ENCODE assay signal across 22 mouse cellular contexts in the genomic region with DNA sequence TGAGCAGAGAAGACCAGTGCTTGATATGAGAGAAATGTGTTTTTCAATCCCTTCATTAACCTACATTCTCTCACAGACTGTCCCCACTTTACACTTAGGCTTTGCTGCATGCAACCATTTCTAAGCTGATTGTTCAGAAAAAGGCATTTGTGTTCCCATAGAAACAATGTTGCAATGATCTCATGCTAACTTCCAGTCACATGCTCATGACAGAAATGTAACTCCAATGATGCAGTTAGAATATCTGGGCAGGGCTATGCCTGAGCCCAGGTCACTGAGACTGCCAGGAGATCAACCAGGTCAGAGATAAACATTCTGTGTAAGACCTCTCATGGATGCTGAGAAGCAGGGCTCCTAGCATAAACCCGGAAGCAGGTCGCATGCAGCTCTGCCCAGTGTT.
A peak's percentile ranks its signal among the peaks of the same experiment; 100 is the strongest.
DNase-seq lines count a peak whose midpoint lies in the region; ATAC-seq and TF ChIP-seq lines count a peak whose summit lies in the region.
"Had no signal": no experiment of that assay in that cellular context is flagged by ENCODE, and none has a peak within 500 bp of the region (broad histone marks: within the 10 kb centered on the region; RNA-seq: fewer than 3 reads in every experiment).

No protein-coding gene starts in this region.

- H3K4me2 ChIP-seq in forebrain, postnatal 0 days (ENCODE audit: low read depth): no peak overlapping the region
- H3K4me2 ChIP-seq in hindbrain, postnatal 0 days (ENCODE audit: low read depth, low read length): no peak overlapping the region
- H3K4me2 ChIP-seq in hindbrain, embryonic 16.5 days (ENCODE audit: low read length): no peak overlapping the region
- H3K4me2 ChIP-seq: embryonic facial prominence, embryonic 13.5 days; embryonic facial prominence, embryonic 15.5 days had no signal

- peak; percentile 64 for ATAC-seq in forebrain, postnatal 0 days
- ATAC-seq in hindbrain, postnatal 0 days: peak; percentile 35; the same call in 1 of the 2 replicates
- no peak for ATAC-seq in hindbrain, embryonic 16.5 days
- ATAC-seq: forebrain, embryonic 14.5 days had no signal

- H3K36me3 ChIP-seq in forebrain, postnatal 0 days (ENCODE audit: insufficient read depth): no peaks in the 10 kb centered on the region
- no peaks in the 10 kb centered on the region for H3K36me3 ChIP-seq in forebrain, embryonic 10.5 days (replicated peaks)
- H3K36me3 ChIP-seq in hindbrain, postnatal 0 days (ENCODE audit: insufficient read depth, low read length): no peaks in the 10 kb centered on the region
- H3K36me3 ChIP-seq in hindbrain, embryonic 16.5 days (ENCODE audit: control insufficient read depth, insufficient read depth, low read length): no peaks in the 10 kb centered on the region
- H3K36me3 ChIP-seq: embryonic facial prominence, embryonic 13.5 days; embryonic facial prominence, embryonic 15.5 days had no signal

- no peaks in the 10 kb centered on the region for H3K4me1 ChIP-seq in forebrain, postnatal 0 days (ENCODE audit: insufficient read depth)
- no peaks in the 10 kb centered on the region for H3K4me1 ChIP-seq in forebrain, embryonic 10.5 days
- H3K4me1 ChIP-seq in hindbrain, postnatal 0 days (ENCODE audit: insufficient read depth, low read length): no peaks in the 10 kb centered on the region
- no peaks in the 10 kb centered on the region for H3K4me1 ChIP-seq in hindbrain, embryonic 16.5 days (ENCODE audit: control insufficient read depth, insufficient read depth, low read depth, low read length)
- H3K4me1 ChIP-seq: embryonic facial prominence, embryonic 13.5 days; embryonic facial prominence, embryonic 15.5 days had no signal

- H3K27me3 ChIP-seq in forebrain, postnatal 0 days (ENCODE audit: insufficient read depth, low read length): no peaks in the 10 kb centered on the region
- no peaks in the 10 kb centered on the region for H3K27me3 ChIP-seq in forebrain, embryonic 10.5 days (ENCODE audit: poor library complexity, severe bottlenecking)
- no peaks in the 10 kb centered on the region for H3K27me3 ChIP-seq in hindbrain, postnatal 0 days (ENCODE audit: insufficient read depth, low read length)
- no peaks in the 10 kb centered on the region for H3K27me3 ChIP-seq in hindbrain, embryonic 16.5 days (replicated peaks; ENCODE audit: control insufficient read depth, insufficient read depth, low read length)
- H3K27me3 ChIP-seq: embryonic facial prominence, embryonic 13.5 days; embryonic facial prominence, embryonic 15.5 days had no signal

- peak; percentile 10 for DNase-seq in forebrain, postnatal 0 days
- DNase-seq in forebrain, embryonic 10.5 days (ENCODE audit: extremely low spot score, low spot score): no peak
- no peak for DNase-seq in hindbrain, postnatal 0 days (ENCODE audit: low spot score)
- DNase-seq in brain, embryonic 14.5 days (ENCODE audit: low read depth): peak; percentile 17
- peak; percentile 4 for DNase-seq in retina, embryonic 14.5 days (ENCODE audit: low spot score)
- DNase-seq in thymus, postnatal 36 days: no peak
- no peak for DNase-seq in adrenal gland, adult 2 months
- DNase-seq: adrenal gland, adult 8-10 months; adrenal gland, postnatal 14 days; adrenal gland, postnatal 36 days; cerebellum, adult 11 months; cerebellum, adult 18-20 months; cerebellum, adult 8-10 months; cerebellum, adult 9-11 months; cerebellum, postnatal 14 days; cerebellum, postnatal 36 days; embryo, embryonic 11 days had no signal

- H3K9ac ChIP-seq in forebrain, postnatal 0 days: no peak overlapping the region
- H3K9ac ChIP-seq in hindbrain, postnatal 0 days (replicated peaks; ENCODE audit: low read length): no peak overlapping the region
- no peak overlapping the region for H3K9ac ChIP-seq in hindbrain, embryonic 16.5 days (ENCODE audit: low read depth, low read length)
- H3K9ac ChIP-seq: embryonic facial prominence, embryonic 13.5 days; embryonic facial prominence, embryonic 15.5 days had no signal

- H3K4me3 ChIP-seq in forebrain, postnatal 0 days (ENCODE audit: low read depth, low read length): no peak overlapping the region
- H3K4me3 ChIP-seq in forebrain, embryonic 10.5 days: no peak overlapping the region
- no peak overlapping the region for H3K4me3 ChIP-seq in hindbrain, postnatal 0 days (ENCODE audit: low read length)
- no peak overlapping the region for H3K4me3 ChIP-seq in hindbrain, embryonic 16.5 days (ENCODE audit: low read length)
- H3K4me3 ChIP-seq: embryonic facial prominence, embryonic 13.5 days; embryonic facial prominence, embryonic 15.5 days; erythroblast, embryonic 14.5 days had no signal

- TF ChIP-seq CTCF in forebrain, postnatal 0 days (IDR thresholded peaks at IDR 0.05; ENCODE audit: low read depth): no peak
- TF ChIP-seq CTCF in hindbrain, postnatal 0 days (IDR thresholded peaks at IDR 0.05; ENCODE audit: low read depth): no peak
- TF ChIP-seq CTCF in brain, embryonic 14.5 days (IDR thresholded peaks at IDR 0.05; ENCODE audit: borderline replicate concordance, extremely low read depth, insufficient read depth, insufficient read length): no peak

- WGBS in forebrain, postnatal 0 days: 92% methylated on average over 2 of the region's 2 CpGs
- 96% methylated on average over 2 of the region's 2 CpGs for WGBS in forebrain, embryonic 10.5 days
- 81% methylated on average over 2 of the region's 2 CpGs for WGBS in hindbrain, postnatal 0 days
- WGBS in hindbrain, embryonic 16.5 days: 88% methylated on average over 2 of the region's 2 CpGs

- TF ChIP-seq POLR2A in brain, embryonic 14.5 days (IDR thresholded peaks at IDR 0.05; ENCODE audit: borderline replicate concordance, extremely low read depth, insufficient read depth, insufficient read length, poor library complexity, severe bottlenecking): no peak

- H3K9me3 ChIP-seq in forebrain, postnatal 0 days (ENCODE audit: low read length): no peaks in the 10 kb centered on the region
- H3K9me3 ChIP-seq in forebrain, embryonic 10.5 days: no peaks in the 10 kb centered on the region
- no peaks in the 10 kb centered on the region for H3K9me3 ChIP-seq in hindbrain, postnatal 0 days (ENCODE audit: low read length)
- H3K9me3 ChIP-seq in hindbrain, embryonic 16.5 days (ENCODE audit: control insufficient read depth, low read length): no peaks in the 10 kb centered on the region
- H3K9me3 ChIP-seq: embryonic facial prominence, embryonic 13.5 days; embryonic facial prominence, embryonic 15.5 days had no signal

- no peak overlapping the region for H3K27ac ChIP-seq in forebrain, postnatal 0 days (ENCODE audit: low read depth, low read length)
- no peak overlapping the region for H3K27ac ChIP-seq in forebrain, embryonic 10.5 days
- no peak overlapping the region for H3K27ac ChIP-seq in hindbrain, postnatal 0 days
- H3K27ac ChIP-seq in hindbrain, embryonic 16.5 days (ENCODE audit: low read depth, low read length): no peak overlapping the region
- H3K27ac ChIP-seq: embryonic facial prominence, embryonic 13.5 days; embryonic facial prominence, embryonic 15.5 days had no signal

Comparison
In these comparisons a context has a peak if more than half of its experiments do, and no peak if none do; other contexts are left out.
1. DNase-seq: peak in forebrain, postnatal 0 days (single experiment), brain, embryonic 14.5 days (single experiment) and retina, embryonic 14.5 days (single experiment); none in forebrain, embryonic 10.5 days (single experiment), hindbrain, postnatal 0 days (single experiment), thymus, postnatal 36 days (0 of 2) and adrenal gland, adult 2 months (single experiment).